Mouse (Mus musculus): ENCODE results near the gene Klhl41. TPM values are rescaled to one million over a fixed set of nuclear protein-coding genes. Genes with fewer than 3 reads are reported as not detected.
"Not testable (repeated sequence)": the region's sequence is repeated elsewhere in the genome, so short reads cannot be mapped to it uniquely, and the experiment has no call there.

Gene Klhl41
- polyA plus RNA-seq, 1 experiment from 2014 or later: 0.45 TPM

- Histone ChIP-seq H3K4me3 (ENCODE audit: low read depth, low read length) (no peak overlapping the region), H3K9ac (replicated peaks; ENCODE audit: low read depth) (no peak overlapping the region), H3K27me3 (replicated peaks; ENCODE audit: insufficient read depth, low read length) (no peaks in the 10 kb centered on the region), H3K9me3 (ENCODE audit: low read length) (no peaks in the 10 kb centered on the region), H3K36me3 (ENCODE audit: insufficient read depth, low read length) (no peaks in the 10 kb centered on the region), H3K4me1 (ENCODE audit: insufficient read depth, low read depth, low read length) (peaks cover 4% of the 10 kb centered on the region; the same call in 1 of the 2 replicates), H3K27ac (ENCODE audit: low read length) (no peak overlapping the region), H3K4me2 (replicated peaks; ENCODE audit: low read depth, low read length) (no peak overlapping the region)
- TF ChIP-seq CTCF (IDR thresholded peaks at IDR 0.05) (peak; percentile 57), EP300 (IDR thresholded peaks at IDR 0.05) (no peak)
- ATAC-seq: no peak
- 38% methylated on average over 2 of the region's 2 CpGs for WGBS
- DNase-seq (ENCODE audit: low spot score): peak; percentile 36
Measured at GRCm38 (mm10) chr2:69676713-69677112, 6.8 kb downstream of the Klhl41 start.

GRCm38 (mm10) chr2:69677215-69677614, 7.3 kb downstream of the Klhl41 start:
- H3K27ac ChIP-seq (ENCODE audit: low read length); H3K27me3 ChIP-seq (replicated peaks; ENCODE audit: insufficient read depth, low read length); H3K4me2 ChIP-seq (replicated peaks; ENCODE audit: low read depth, low read length); DNase-seq (ENCODE audit: low spot score); H3K9ac ChIP-seq (replicated peaks; ENCODE audit: low read depth); H3K4me3 ChIP-seq (ENCODE audit: low read depth, low read length); ATAC-seq; H3K4me1 ChIP-seq (ENCODE audit: insufficient read depth, low read depth, low read length); H3K36me3 ChIP-seq (ENCODE audit: insufficient read depth, low read length); H3K9me3 ChIP-seq (ENCODE audit: low read length): not testable (repeated sequence)
- 89% methylated on average over 2 of the region's 2 CpGs for WGBS

- Histone ChIP-seq H3K36me3 (ENCODE audit: insufficient read depth, low read length) (no peaks in the 10 kb centered on the region), H3K4me3 (ENCODE audit: low read depth, low read length) (no peak overlapping the region), H3K27ac (ENCODE audit: low read length) (no peak overlapping the region), H3K4me1 (ENCODE audit: insufficient read depth, low read depth, low read length) (no peaks in the 10 kb centered on the region), H3K27me3 (replicated peaks; ENCODE audit: insufficient read depth, low read length) (no peaks in the 10 kb centered on the region), H3K9ac (replicated peaks; ENCODE audit: low read depth) (no peak overlapping the region), H3K9me3 (ENCODE audit: low read length) (no peaks in the 10 kb centered on the region), H3K4me2 (replicated peaks; ENCODE audit: low read depth, low read length) (no peak overlapping the region)
- no peak for DNase-seq (ENCODE audit: low spot score)
- ATAC-seq: no peak
- WGBS: 61% methylated on average over 6 of the region's 6 CpGs
- TF ChIP-seq CTCF (IDR thresholded peaks at IDR 0.05): no peak
- TF ChIP-seq EP300 (IDR thresholded peaks at IDR 0.05): no peak
Measured at GRCm38 (mm10) chr2:69679990-69680389, 10.1 kb downstream of the Klhl41 start.

- 84% methylated on average over 4 of the region's 4 CpGs for WGBS
- DNase-seq (ENCODE audit: low spot score): no peak
- TF ChIP-seq CTCF (IDR thresholded peaks at IDR 0.05) (no peak), EP300 (IDR thresholded peaks at IDR 0.05) (no peak)
- Histone ChIP-seq H3K9me3 (ENCODE audit: low read length) (no peaks in the 10 kb centered on the region), H3K9ac (replicated peaks; ENCODE audit: low read depth) (no peak overlapping the region), H3K4me2 (replicated peaks; ENCODE audit: low read depth, low read length) (no peak overlapping the region), H3K4me3 (ENCODE audit: low read depth, low read length) (no peak overlapping the region), H3K4me1 (ENCODE audit: insufficient read depth, low read depth, low read length) (no peaks in the 10 kb centered on the region), H3K27me3 (replicated peaks; ENCODE audit: insufficient read depth, low read length) (no peaks in the 10 kb centered on the region), H3K27ac (ENCODE audit: low read length) (no peak overlapping the region), H3K36me3 (ENCODE audit: insufficient read depth, low read length) (no peaks in the 10 kb centered on the region)
- ATAC-seq: no peak
Measured at GRCm38 (mm10) chr2:69681931-69682330, 12.0 kb downstream of the Klhl41 start.

DNA sequence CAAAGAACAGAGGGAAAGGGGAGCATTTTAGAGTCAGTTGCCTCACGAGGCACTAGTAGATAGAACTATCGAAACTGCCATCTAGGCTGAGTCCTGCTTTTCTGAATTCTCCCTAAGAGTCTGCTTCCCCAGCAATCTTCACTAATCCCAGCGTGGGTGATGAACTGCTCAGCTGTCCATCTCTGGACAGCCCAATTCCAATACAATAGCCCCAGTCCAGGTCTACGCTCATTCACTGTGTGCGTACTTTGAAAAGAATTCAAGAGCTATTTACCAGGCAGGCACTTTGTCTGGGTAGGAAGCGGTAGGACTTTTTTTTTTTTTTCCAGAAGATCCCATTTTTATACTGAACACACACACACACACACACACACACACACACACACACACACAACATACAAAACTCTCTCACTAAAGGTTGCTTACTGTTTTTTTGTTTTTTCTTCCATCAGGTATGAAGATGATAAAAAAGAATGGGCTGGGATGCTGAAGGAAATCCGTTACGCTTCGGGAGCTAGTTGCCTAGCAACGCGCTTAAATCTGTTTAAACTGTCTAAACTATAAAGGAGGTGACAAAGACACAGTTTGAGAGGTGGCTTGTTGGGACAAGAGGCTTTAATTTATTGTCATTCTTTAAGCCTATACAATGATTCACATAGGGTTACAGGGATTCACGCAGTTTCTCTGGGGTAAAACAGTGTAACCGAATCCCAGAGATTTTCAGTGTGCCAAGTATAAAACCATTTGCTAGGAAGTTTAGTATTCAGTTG, 13.3 kb downstream of the Klhl41 start:
- H3K9me3 ChIP-seq (ENCODE audit: low read length): no peaks in the 10 kb centered on the region
- DNase-seq (ENCODE audit: low spot score) (no peak), ATAC-seq (no peak)
- H3K27ac ChIP-seq (ENCODE audit: low read length): no peak overlapping the region
- TF ChIP-seq EP300 (IDR thresholded peaks at IDR 0.05) (no peak), CTCF (IDR thresholded peaks at IDR 0.05) (no peak)
- H3K9ac ChIP-seq (replicated peaks; ENCODE audit: low read depth): no peak overlapping the region
- H3K4me3 ChIP-seq (ENCODE audit: low read depth, low read length): no peak overlapping the region
- no peaks in the 10 kb centered on the region for H3K27me3 ChIP-seq (replicated peaks; ENCODE audit: insufficient read depth, low read length)
- H3K4me1 ChIP-seq (ENCODE audit: insufficient read depth, low read depth, low read length): no peaks in the 10 kb centered on the region
- WGBS: 81% methylated on average over 13 of the region's 13 CpGs
- no peak overlapping the region for H3K4me2 ChIP-seq (replicated peaks; ENCODE audit: low read depth, low read length)
- 0 out of 2 replicates have a peak, but pooled peaks cover 4% of the 10 kb centered on the region for H3K36me3 ChIP-seq (ENCODE audit: insufficient read depth, low read length)

- H3K27me3 ChIP-seq (replicated peaks; ENCODE audit: insufficient read depth, low read length): no peaks in the 10 kb centered on the region
- TF ChIP-seq CTCF (IDR thresholded peaks at IDR 0.05): no peak
- no peak for TF ChIP-seq EP300 (IDR thresholded peaks at IDR 0.05)
- no peak overlapping the region for H3K27ac ChIP-seq (ENCODE audit: low read length)
- 84% methylated on average over 3 of the region's 3 CpGs for WGBS
- no peaks in the 10 kb centered on the region for H3K9me3 ChIP-seq (ENCODE audit: low read length)
- H3K4me3 ChIP-seq (ENCODE audit: low read depth, low read length): no peak overlapping the region
- H3K4me2 ChIP-seq (replicated peaks; ENCODE audit: low read depth, low read length): no peak overlapping the region
- no peak for ATAC-seq
- H3K36me3 ChIP-seq (ENCODE audit: insufficient read depth, low read length): 0 out of 2 replicates have a peak, but pooled peaks cover 4% of the 10 kb centered on the region
- H3K9ac ChIP-seq (replicated peaks; ENCODE audit: low read depth): no peak overlapping the region
- no peak for DNase-seq (ENCODE audit: low spot score)
- no peaks in the 10 kb centered on the region for H3K4me1 ChIP-seq (ENCODE audit: insufficient read depth, low read depth, low read length)
Measured at GRCm38 (mm10) chr2:69684488-69684887, 14.6 kb downstream of the Klhl41 start.

Data from lung, postnatal 0 days (tissue).